Mouse (Mus musculus) CH12.LX (cell line): ENCODE results near the gene Smg5.

Experiments used
- BHLHE40 ChIP-seq: IDR thresholded peaks from 2 replicates; pipeline ENCODE4 v1.6.1; 2011; ENCODE audit warnings: mild to moderate bottlenecking, low read depth, low read length, improper control_type of control experiment
- CHD2 ChIP-seq: IDR thresholded peaks from 2 replicates; pipeline ENCODE4 v1.6.1; 2011; ENCODE audit warnings: low read length, improper control_type of control experiment
- CTCF ChIP-seq, 2 experiments: IDR thresholded peaks in 1 of 2; conservative IDR thresholded peaks in 1 of 2; 2 replicates each; pipeline ENCODE4 v1.5.1; 2011 to 2012; ENCODE audit warnings: low read depth in 2 of 2, low read length in 2 of 2, improper control_type of control experiment in 1 of 2, inconsistent platforms in 1 of 2, mild to moderate bottlenecking in 1 of 2, moderate library complexity in 1 of 2
- HCFC1 ChIP-seq: IDR thresholded peaks from 2 replicates; pipeline ENCODE4 v1.6.1; 2012; ENCODE audit warnings: low read depth, mild to moderate bottlenecking, inconsistent platforms, low read length, improper control_type of control experiment
- JUN ChIP-seq: IDR thresholded peaks from 2 replicates; pipeline ENCODE4 v1.6.1; 2011; ENCODE audit warnings: low read depth, mild to moderate bottlenecking, low read length, improper control_type of control experiment, moderate library complexity; ENCODE audit not compliant: insufficient read depth
- MXI1 ChIP-seq: IDR thresholded peaks from 2 replicates; pipeline ENCODE4 v1.6.1; 2011; ENCODE audit warnings: mild to moderate bottlenecking, low read depth, low read length, improper control_type of control experiment
- NELFE ChIP-seq: IDR thresholded peaks from 2 replicates; pipeline ENCODE4 v1.6.1; 2011; ENCODE audit warnings: low read depth, low read length, improper control_type of control experiment
- POLR2A ChIP-seq: IDR thresholded peaks from 2 replicates; pipeline ENCODE4 v1.6.1; 2011; ENCODE audit warnings: low read depth, mild to moderate bottlenecking, improper control_type of control experiment, low read length
- TCF12 ChIP-seq: IDR thresholded peaks from 2 replicates; pipeline ENCODE4 v1.6.1; 2014; ENCODE audit warnings: low read depth, mild to moderate bottlenecking, inconsistent platforms, low read length, improper control_type of control experiment
- ZNF384 ChIP-seq: IDR thresholded peaks from 2 replicates; pipeline ENCODE4 v1.6.1; 2012; ENCODE audit warnings: low read depth, low read length, improper control_type of control experiment, inconsistent platforms

- TF ChIP-seq CTCF (conservative IDR thresholded peaks at IDR 0.05 in 1 of 2, IDR thresholded peaks at IDR 0.05 in 1 of 2; ENCODE audit: low read depth in 2 of 2, low read length in 2 of 2) (no peak), JUN (no peak), ZNF384 (no peak), MXI1 (no peak), HCFC1 (no peak), CHD2 (no peak), NELFE (no peak), BHLHE40 (no peak), TCF12 (no peak), POLR2A (no peak)
Observed at GRCm38 (mm10) chr3:88393776-88394375, 57.8 kb downstream of the Smg5 start.
